Mouse (Mus musculus): ENCODE results near the gene Snx33.

DNA sequence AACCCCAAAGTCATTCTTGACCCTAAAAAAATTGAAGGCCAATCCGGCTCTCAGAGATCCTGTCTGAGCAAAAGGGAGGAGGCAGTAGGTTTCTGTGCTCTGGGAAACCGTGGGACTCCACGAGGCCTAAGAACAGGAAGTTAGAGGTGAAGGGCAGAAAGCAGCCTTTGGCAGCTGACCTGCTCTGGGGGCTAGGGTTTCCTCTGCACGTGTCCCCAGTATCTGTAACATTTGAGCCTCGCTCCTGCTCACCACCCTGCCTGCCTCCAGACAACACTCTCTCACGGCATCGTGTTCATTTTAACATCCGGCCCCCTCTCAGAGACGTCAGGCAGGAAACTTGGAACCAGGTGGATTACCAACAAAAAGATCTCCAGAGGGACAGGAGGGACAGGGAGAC, 27.6 kb downstream of the Snx33 start:
- no peak for TF ChIP-seq CTCF (conservative IDR thresholded peaks at IDR 0.05; ENCODE audit: low read length)
- no peak for TF ChIP-seq NANOG (IDR thresholded peaks at IDR 0.05; ENCODE audit: borderline replicate concordance, low read length)
- no peak for TF ChIP-seq POU5F1 (IDR thresholded peaks at IDR 0.05; ENCODE audit: borderline replicate concordance, low read length)
